Mouse (Mus musculus) spleen, adult 2 months (tissue): ENCODE data around the gene Atp13a4.

Experiments used
- CTCF ChIP-seq: fragments of 200-500 bp; IDR thresholded peaks from 2 replicates; pipeline ENCODE4 v1.5.1; 2011; ENCODE audit warnings: mild to moderate bottlenecking, inconsistent platforms; ENCODE audit not compliant: insufficient read depth, insufficient read length, insufficient replicate concordance; ENCODE audit errors: extremely low read depth
- POLR2A ChIP-seq: fragments of 200-500 bp; IDR thresholded peaks from 2 replicates; pipeline ENCODE4 v1.6.1; 2011; ENCODE audit warnings: low read depth, low read length, inconsistent platforms

DNA sequence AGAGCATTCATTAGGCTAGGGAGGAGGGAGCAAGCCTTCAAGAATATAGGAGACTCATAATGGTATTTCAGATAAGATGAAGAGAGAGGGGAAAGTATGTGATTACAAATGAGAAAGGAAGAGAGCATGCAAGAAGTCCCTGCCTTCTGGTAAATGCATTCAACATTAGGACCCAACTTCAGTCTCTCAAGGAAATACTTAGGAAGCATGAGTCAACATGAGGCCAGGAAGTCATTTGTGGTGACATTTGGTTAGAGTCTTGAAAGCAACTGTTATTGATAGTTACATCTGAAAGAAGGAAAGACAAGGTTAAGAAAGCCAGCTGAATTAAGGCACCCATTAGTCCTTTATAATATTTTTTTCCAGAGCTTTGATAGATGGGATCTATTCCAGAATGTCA is 4.8 kb downstream of the Atp13a4 start:
- TF ChIP-seq POLR2A (no peak), CTCF (no peak)
